Mouse (Mus musculus): ENCODE data around the gene Trim56.

The Trim56 gene

DNA sequence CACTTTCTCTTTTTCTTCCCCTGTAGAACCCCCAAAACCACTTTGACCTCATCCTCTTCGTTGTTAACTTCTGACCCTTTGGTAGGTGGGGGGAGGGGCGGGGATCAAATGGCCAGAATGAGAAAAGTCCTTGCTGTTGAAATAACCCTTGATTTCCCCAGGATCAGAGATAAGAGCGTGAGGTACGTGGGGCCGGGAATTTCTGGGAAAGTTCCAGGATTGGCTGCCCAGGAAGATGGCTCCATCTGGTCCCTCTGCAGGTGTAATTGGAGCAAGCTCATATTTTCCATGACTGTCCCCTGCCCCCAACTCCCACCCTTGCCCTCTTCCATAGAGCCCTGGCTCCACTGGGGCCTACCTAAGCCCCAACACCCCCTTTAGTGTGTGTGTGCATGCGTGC is 40.3 kb downstream of the Trim56 start:
- DNase-seq (ENCODE audit: low spot score in 2 of 2), result no peak

DNA sequence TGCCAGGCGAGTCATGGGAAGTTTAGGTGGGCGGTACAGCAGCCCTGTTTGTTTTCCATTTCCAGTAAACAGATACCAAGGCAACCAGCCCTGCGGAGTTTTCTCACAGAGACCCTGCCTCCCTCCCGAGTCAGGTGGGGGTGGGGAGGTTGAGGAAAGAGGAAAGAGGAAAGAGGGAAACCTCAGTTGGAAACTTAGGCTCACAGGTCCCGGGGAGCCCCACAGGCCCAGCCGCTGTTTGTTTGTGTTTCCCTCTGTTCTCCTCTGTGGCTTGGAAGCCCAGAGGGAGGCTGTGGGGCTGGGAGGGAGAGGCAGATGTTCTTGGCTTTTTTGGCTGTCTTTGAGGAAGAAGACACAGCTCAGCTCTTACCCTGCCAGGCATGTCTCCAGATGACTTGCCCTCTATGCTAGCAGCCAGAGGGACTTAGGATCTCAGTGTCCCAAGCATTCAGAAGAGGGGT is 41.8 kb downstream of the Trim56 start:
- DNase-seq (ENCODE audit: low spot score in 2 of 2), result no peak

DNA sequence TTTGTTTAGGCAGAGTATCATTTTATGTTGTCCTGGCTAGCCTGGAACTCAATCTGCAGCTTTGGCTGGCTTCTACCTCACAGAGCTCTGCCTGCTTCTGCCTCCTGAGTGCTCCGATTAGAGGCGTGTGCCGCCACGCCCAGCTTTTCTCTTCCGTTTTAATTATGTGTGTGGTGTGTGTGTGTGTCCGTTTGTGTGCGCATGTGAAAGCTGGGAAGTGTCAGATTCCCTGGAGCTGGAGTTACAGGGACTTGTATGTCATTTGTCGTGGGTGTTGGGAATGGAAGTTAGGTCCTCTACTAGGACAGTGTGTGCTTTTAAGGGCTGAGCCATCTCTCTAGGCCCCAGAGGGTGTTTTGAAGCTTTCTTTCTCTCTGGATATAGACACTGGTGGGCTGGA is 42.9 kb downstream of the Trim56 start:
- no peak for DNase-seq (ENCODE audit: low spot score in 2 of 2)

DNA sequence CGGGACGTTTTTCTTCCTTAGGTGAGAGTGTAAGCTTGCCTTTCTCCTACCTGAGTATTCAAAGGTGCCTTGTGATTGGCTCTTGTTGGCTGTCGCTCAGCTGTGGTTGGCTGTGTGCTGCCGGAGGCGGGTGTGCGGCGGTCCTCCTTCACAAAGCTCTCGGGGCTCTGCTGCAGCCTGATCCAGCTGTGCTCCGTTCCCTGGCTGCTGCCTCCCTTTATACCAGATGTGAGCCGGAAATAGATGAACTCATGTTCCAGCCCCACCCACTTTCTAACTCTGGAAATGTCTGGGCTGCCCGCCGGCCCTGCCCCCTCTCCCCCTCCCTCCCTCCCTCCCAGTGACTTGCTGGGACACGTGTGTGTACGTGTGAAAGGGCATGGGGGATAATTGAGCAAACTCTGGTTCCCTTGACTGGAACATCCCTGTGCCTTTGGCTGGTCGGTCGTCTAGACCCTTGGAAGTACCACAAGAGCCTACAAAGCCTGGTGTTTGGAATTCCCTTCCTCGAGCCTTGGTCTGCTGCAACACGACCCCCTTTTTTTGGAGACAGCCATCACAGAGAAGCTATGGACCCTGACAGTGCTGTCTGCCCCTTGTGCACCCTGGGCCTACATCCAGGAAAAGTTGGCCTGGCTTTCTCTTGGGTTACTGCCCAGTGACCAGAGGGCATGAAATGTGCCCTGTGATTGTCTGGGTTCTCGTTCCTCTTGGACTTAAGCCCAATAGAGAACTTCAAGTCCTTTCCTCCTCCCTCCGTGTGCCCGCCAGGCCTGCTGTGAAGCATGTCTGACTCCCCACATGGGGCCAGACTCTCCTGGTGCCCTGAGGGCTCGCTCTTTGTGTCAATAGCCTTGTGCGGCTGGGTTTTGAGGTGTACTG is 43.7 kb downstream of the Trim56 start, which contains the start of gene Serpine1:
TSS of gene Serpine1 (minus strand) at position 190 of the 882 bp plus-strand sequence.
- no peak for DNase-seq (ENCODE audit: low spot score in 2 of 2)

DNA sequence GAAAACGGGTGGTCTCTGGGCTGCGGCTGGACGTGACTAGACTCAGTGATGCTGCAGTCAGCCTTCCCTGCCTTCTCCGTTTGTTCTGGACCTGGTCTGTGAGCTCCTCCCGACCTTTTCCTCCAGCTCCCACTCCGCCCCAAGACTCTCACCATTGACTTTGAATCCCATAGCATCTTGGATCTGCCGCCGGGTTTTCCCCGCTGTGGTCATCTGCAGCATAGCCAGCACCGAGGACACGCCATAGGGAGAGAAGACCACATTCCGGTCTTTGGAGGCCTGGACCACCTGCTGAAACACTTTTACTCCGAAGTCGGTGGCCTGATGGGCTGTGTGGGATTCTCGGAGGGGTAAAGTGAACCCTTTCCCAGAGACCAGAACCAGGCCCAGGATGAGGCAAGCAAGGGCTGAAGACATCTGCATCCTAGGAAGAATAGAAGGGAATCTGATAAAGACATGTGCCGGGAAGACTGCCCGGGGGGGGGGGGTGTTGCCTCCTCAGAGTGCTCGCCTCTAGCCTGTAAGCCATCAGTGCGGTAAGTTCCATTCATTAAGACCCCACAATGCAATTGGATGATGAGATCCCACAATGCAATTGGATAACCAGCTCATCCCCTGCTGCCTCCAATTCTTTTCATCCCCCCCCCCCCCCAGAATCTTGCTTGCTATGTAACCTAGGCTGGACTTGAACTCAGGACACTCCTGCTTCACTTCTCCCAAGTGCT is 45.0 kb downstream of the Trim56 start:
- no peak for DNase-seq (ENCODE audit: low spot score in 2 of 2)

DNA sequence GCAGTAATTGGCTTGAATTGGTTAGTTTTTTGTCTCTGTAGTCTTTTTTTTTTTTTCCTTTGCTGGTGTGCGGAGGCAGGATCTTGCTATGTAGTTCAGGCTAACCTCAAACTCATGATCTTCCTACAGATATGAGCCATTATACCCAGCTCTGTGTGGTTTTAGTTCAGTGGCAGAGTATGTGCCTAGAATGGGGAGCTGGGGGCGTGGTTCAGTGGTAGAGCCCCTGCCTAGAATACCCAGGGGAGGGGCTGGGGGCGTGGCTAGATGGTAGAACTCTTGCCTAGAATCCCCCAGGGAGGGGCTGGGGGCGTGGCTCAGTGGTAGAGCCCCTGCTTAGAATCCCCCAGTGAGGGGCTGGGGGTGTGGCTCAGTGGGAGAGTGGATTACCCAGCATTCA is 47.3 kb downstream of the Trim56 start:
- DNase-seq (ENCODE audit: low spot score in 2 of 2), result no peak

DNA sequence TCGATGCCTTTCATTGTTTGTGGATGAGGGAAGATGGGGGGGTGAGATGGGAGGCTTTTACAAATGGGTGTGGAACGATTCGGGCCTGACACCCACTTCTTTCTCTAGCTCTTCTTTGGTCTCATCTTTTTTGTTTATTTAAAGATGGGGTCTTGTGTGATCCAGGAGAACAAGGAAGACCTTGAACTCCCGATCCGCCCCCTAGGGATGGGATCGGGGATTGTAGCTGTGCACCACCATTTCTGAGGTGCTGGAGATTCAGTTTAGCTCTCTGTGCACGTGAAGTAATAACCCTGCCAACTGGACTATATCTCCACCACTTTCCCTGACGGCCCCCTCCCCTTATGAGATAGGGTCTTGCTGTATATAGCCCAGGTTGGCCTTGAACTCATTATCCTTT is 50.1 kb downstream of the Trim56 start:
- DNase-seq (ENCODE audit: low spot score in 2 of 2), result no peak

DNA sequence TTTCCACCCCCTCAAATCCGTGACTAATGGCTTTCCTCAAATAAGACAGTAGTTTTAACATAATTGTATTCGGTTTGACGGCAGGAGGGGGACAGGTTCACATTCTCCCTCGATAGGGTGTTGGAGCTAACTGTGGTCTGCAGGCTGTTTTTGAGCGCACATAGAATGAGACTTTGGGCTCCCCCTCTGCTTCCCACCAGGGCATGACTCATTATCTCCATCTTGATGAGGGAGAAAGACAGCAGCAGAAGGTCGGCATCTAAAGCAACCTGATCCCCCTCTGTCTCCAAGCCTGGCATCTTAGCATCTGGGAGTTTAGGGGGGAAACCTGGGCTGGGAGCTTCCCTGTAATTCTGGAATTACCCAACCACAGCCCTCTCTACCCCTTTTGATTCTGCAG is 50.6 kb downstream of the Trim56 start:
- DNase-seq (ENCODE audit: low spot score in 2 of 2), result no peak

DNA sequence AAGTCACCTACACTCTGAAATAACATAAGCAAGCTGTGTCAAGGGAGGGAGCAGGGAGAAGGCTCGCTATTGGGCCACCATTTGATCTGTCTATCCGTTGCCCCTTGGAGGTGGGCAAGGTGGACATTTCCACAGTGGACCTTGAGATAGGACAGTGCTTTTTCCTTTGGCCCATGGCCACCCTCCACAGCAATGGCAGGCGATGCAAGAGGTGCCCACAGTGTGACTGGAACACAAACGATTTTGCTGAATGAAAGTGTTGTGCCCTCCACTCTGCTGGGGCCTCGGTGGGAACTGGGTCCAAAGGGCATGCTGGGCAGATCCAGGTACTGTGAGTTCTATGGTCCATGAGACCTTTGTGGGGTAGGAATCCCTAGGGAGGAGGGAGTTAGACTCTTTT is 53.4 kb downstream of the Trim56 start:
- no peak for DNase-seq (ENCODE audit: low spot score in 2 of 2)

DNA sequence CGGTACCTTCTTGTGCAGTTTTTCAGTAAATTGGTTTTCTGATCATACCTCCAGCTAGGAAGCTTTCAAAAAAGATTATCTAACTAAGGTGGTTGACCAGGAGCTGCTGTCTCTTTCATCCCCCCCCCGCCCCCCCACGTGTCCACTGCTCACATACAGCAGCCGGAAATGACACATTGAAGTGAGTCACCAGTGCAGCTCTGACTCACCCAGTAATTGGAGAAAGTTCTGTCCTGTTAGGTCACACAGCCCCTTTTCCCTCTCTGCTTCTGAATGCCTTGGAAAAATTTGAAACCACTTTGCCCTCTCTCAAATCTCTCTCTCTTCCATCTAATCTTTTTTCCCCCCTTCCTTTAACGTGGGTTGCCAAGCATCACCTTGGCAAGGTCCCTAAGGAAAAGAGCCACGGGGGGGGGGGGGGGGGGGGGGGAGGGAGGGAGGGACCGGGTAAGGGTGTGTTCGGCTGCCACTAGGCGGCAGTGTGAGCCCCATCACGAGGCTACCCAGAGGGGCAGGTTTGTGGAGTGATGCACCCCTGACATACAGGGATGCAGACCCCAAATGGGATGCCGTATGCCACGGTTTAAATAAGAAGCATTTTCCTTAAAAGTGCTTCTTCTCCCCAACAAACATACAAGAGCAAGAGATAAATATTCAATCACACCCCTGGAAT is 54.1 kb downstream of the Trim56 start:
- DNase-seq (ENCODE audit: low spot score in 2 of 2), result no peak

Data from frontal cortex, postnatal 25 days (tissue).